Mouse (Mus musculus) stomach, postnatal 0 days (tissue): ENCODE results near the gene Tmem39a.

Experiments used
- CTCF ChIP-seq: IDR thresholded peaks from 2 replicates; pipeline ENCODE4 v1.5.1; 2016; ENCODE audit warnings: antibody characterized with exemption, low read depth, mild to moderate bottlenecking, moderate library complexity
- EP300 ChIP-seq: optimal IDR thresholded peaks from 2 replicates; pipeline ENCODE3; 2016; ENCODE audit warnings: antibody characterized with exemption

DNA sequence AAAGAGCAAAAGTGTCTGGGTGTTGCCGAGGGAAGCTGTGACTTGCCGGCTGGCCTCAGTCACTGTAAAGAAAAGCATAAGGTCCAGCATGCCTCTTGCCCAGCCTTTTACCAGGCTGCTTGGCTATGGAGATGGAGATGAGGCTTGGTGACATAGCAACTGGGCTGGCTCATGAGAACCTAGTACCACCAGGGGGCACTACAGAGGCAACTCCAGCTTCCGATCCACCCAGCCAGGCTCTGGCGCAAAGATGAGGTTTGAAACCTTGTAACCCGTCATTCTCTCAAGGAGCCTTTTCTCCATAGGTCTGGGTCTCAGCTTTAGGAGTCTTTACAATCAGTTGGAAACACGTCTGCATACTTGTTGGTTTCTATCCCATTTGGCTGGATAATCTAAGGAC lies 60.6 kb downstream of the Tmem39a start:
- TF ChIP-seq CTCF (peak; percentile 90), EP300 (no peak)
